Mouse (Mus musculus): ENCODE measurements around the gene Prdx5. TPM values are rescaled to one million over a fixed set of nuclear protein-coding genes. Genes with fewer than 3 reads are reported as not detected.

Prdx5 gene
- polyA plus RNA-seq, 1 experiment = 56.4 TPM

GRCm38 (mm10) chr19:6947742-6948141, 37.8 kb upstream of the Prdx5 start:
- no peak overlapping the region for H3K4me3 ChIP-seq (ENCODE audit: low read depth, low read length)
- H3K9me3 ChIP-seq (replicated peaks; ENCODE audit: control insufficient read depth, insufficient read depth, low read length, poor library complexity, severe bottlenecking) = no peaks in the 10 kb centered on the region
- H3K9ac ChIP-seq (ENCODE audit: low read depth, poor library complexity, severe bottlenecking) = 0 out of 2 replicates have a peak overlapping the region, but pooled peaks have one; percentile 6
- H3K4me1 ChIP-seq (ENCODE audit: control insufficient read depth, insufficient read depth, low read length) = peaks cover 3% of the 10 kb centered on the region
- no peaks in the 10 kb centered on the region for H3K27me3 ChIP-seq (ENCODE audit: control insufficient read depth, insufficient read depth, low read length, poor library complexity, severe bottlenecking)
- H3K36me3 ChIP-seq (ENCODE audit: control insufficient read depth, insufficient read depth, low read length, poor library complexity, severe bottlenecking) = no peaks in the 10 kb centered on the region
- TF ChIP-seq POLR2A (IDR thresholded peaks at IDR 0.05; ENCODE audit: insufficient read depth, low read length) = no peak
- TF ChIP-seq CTCF (IDR thresholded peaks at IDR 0.05; ENCODE audit: low read depth, low read length) = no peak
- 0 out of 2 replicates have a peak, but pooled peaks have one; percentile 5 for TF ChIP-seq EP300 (IDR thresholded peaks at IDR 0.05; ENCODE audit: insufficient read depth, low read depth, low read length)
- peak overlapping the region; percentile 51 for H3K27ac ChIP-seq (ENCODE audit: insufficient read depth, low read length)

GRCm38 (mm10) chr19:6943709-6944108, 33.8 kb upstream of the Prdx5 start:
- H3K4me1 ChIP-seq (ENCODE audit: control insufficient read depth, insufficient read depth, low read length) = peaks cover 3% of the 10 kb centered on the region
- no peak overlapping the region for H3K4me3 ChIP-seq (ENCODE audit: low read depth, low read length)
- no peaks in the 10 kb centered on the region for H3K36me3 ChIP-seq (ENCODE audit: control insufficient read depth, insufficient read depth, low read length, poor library complexity, severe bottlenecking)

GRCm38 (mm10) chr19:6942764-6943163, 32.9 kb upstream of the Prdx5 start:
- H3K4me3 ChIP-seq (ENCODE audit: low read depth, low read length) = peak overlapping the region; percentile 62
- H3K27ac ChIP-seq (ENCODE audit: insufficient read depth, low read length) = no peak overlapping the region
- no peaks in the 10 kb centered on the region for H3K9me3 ChIP-seq (replicated peaks; ENCODE audit: control insufficient read depth, insufficient read depth, low read length, poor library complexity, severe bottlenecking)
- no peaks in the 10 kb centered on the region for H3K27me3 ChIP-seq (ENCODE audit: control insufficient read depth, insufficient read depth, low read length, poor library complexity, severe bottlenecking)
- no peaks in the 10 kb centered on the region for H3K36me3 ChIP-seq (ENCODE audit: control insufficient read depth, insufficient read depth, low read length, poor library complexity, severe bottlenecking)
- no peaks in the 10 kb centered on the region for H3K4me1 ChIP-seq (ENCODE audit: control insufficient read depth, insufficient read depth, low read length)
- H3K9ac ChIP-seq (ENCODE audit: low read depth, poor library complexity, severe bottlenecking) = peak overlapping the region; percentile 86
- TF ChIP-seq CTCF (IDR thresholded peaks at IDR 0.05; ENCODE audit: low read depth, low read length) = no peak
- TF ChIP-seq POLR2A (IDR thresholded peaks at IDR 0.05; ENCODE audit: insufficient read depth, low read length) = no peak
- no peak for TF ChIP-seq EP300 (IDR thresholded peaks at IDR 0.05; ENCODE audit: insufficient read depth, low read depth, low read length)

More at GRCm38 (mm10) chr19:6943709-6944108, 33.8 kb upstream of the Prdx5 start:
- no peaks in the 10 kb centered on the region for H3K27me3 ChIP-seq (ENCODE audit: control insufficient read depth, insufficient read depth, low read length, poor library complexity, severe bottlenecking)
- H3K9ac ChIP-seq (ENCODE audit: low read depth, poor library complexity, severe bottlenecking) = no peak overlapping the region
- no peak overlapping the region for H3K27ac ChIP-seq (ENCODE audit: insufficient read depth, low read length)
- TF ChIP-seq POLR2A (IDR thresholded peaks at IDR 0.05; ENCODE audit: insufficient read depth, low read length) (no peak), EP300 (IDR thresholded peaks at IDR 0.05; ENCODE audit: insufficient read depth, low read depth, low read length) (no peak), CTCF (IDR thresholded peaks at IDR 0.05; ENCODE audit: low read depth, low read length) (no peak)
- H3K9me3 ChIP-seq (replicated peaks; ENCODE audit: control insufficient read depth, insufficient read depth, low read length, poor library complexity, severe bottlenecking) = no peaks in the 10 kb centered on the region

- Histone ChIP-seq H3K4me1 (ENCODE audit: control insufficient read depth, insufficient read depth, low read length) (no peaks in the 10 kb centered on the region), H3K9me3 (replicated peaks; ENCODE audit: control insufficient read depth, insufficient read depth, low read length, poor library complexity, severe bottlenecking) (no peaks in the 10 kb centered on the region), H3K27ac (ENCODE audit: insufficient read depth, low read length) (peak within 1 kb of the TSS; percentile 60), H3K27me3 (ENCODE audit: control insufficient read depth, insufficient read depth, low read length, poor library complexity, severe bottlenecking) (no peaks in the 10 kb centered on the region), H3K4me3 (ENCODE audit: low read depth, low read length) (peak within 1 kb of the TSS; percentile 96), H3K9ac (ENCODE audit: low read depth, poor library complexity, severe bottlenecking) (peak within 1 kb of the TSS; percentile 86), H3K36me3 (ENCODE audit: control insufficient read depth, insufficient read depth, low read length, poor library complexity, severe bottlenecking) (no peaks in the 10 kb centered on the region)
- no peak for TF ChIP-seq EP300 (IDR thresholded peaks at IDR 0.05; ENCODE audit: insufficient read depth, low read depth, low read length)
- peak; percentile 66 for TF ChIP-seq POLR2A (IDR thresholded peaks at IDR 0.05; ENCODE audit: insufficient read depth, low read length)
These were observed 32.4 kb upstream of the Prdx5 start, which contains the start of gene Gpr137 for GRCm38 (mm10) chr19:6942249-6942691. Gpr137 (minus strand) TSS chr19:6942480.

- Histone ChIP-seq H3K27ac (ENCODE audit: insufficient read depth, low read length) (peak within 1 kb of the TSS; percentile 60), H3K9me3 (replicated peaks; ENCODE audit: control insufficient read depth, insufficient read depth, low read length, poor library complexity, severe bottlenecking) (no peaks in the 10 kb centered on the region), H3K9ac (ENCODE audit: low read depth, poor library complexity, severe bottlenecking) (peak within 1 kb of the TSS; percentile 86), H3K4me1 (ENCODE audit: control insufficient read depth, insufficient read depth, low read length) (no peaks in the 10 kb centered on the region), H3K36me3 (ENCODE audit: control insufficient read depth, insufficient read depth, low read length, poor library complexity, severe bottlenecking) (no peaks in the 10 kb centered on the region), H3K4me3 (ENCODE audit: low read depth, low read length) (peak within 1 kb of the TSS; percentile 96), H3K27me3 (ENCODE audit: control insufficient read depth, insufficient read depth, low read length, poor library complexity, severe bottlenecking) (no peaks in the 10 kb centered on the region)
- TF ChIP-seq CTCF (IDR thresholded peaks at IDR 0.05; ENCODE audit: low read depth, low read length) = no peak
- no peak for TF ChIP-seq EP300 (IDR thresholded peaks at IDR 0.05; ENCODE audit: insufficient read depth, low read depth, low read length)
- no peak for TF ChIP-seq POLR2A (IDR thresholded peaks at IDR 0.05; ENCODE audit: insufficient read depth, low read length)
These were observed 31.7 kb upstream of the Prdx5 start, which contains the start of gene Bad for GRCm38 (mm10) chr19:6941372-6942248. Bad (plus strand) TSS chr19:6941861.

Measured in ES-Bruce4 (cell line).